Mouse (Mus musculus): ENCODE measurements around the gene Pwp2. TPM values are rescaled to one million over a fixed set of nuclear protein-coding genes. Genes with fewer than 3 reads are reported as not detected.

Pwp2 gene
- polyA plus RNA-seq (2017; shearing (Covaris generic)): 10 to 100 TPM; 25.8 to 32.1 TPM

GRCm38 (mm10) chr10:78184531-78185380 is at the start of gene Pwp2:
TSS of gene Pwp2 (minus strand) at chr10:78185149.

DNA sequence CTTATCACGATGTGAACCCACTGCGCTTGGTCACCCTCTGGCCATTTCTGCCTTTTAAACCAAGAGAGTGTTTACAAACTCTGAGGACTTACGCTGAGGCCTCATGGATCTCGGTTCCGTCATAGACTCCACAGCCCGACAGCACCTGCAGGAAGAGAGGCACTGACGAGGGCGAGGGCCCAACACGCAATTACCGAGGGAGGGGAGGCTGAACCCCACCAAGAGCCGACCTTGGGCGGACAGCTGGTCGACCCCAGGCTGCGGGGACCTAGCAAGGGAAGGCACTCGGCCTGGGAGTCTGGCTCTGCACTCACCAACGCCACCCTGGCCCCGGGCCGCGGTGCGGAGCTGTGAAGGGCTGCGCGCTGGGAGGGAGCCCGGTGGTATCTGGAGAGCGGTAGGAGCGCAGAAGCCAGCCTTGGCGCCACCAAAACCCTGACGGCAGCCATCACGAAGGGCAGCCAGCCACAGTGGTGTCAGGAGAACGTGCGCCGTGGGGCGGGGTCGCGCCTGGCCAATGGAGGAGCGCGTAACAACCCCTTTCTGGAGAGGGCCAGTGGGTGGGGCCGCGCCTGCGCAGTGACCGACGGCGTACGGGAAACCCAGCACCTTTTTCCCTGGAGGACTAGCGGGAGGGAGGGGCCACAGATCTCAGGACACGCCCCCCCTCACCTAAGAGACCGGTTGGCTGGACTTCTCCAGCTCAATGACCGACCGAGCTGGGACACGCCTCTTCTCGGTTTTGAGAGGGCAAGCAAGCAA is 15.5 kb downstream of the Pwp2 start, which contains the start of gene D10Jhu81e:
Gene D10Jhu81e, minus strand, starts transcription at position 502 of the 762 bp plus-strand sequence.

Other genes with a start within 250 kb of the Pwp2 start
- 1 to 10 TPM; 1.0 to 1.3 TPM for gene Trpm2, start 214.6 kb downstream of the Pwp2 start, polyA plus RNA-seq (2017; shearing (Covaris generic))
- gene 1810043G02Rik, start 206.6 kb downstream of the Pwp2 start, polyA plus RNA-seq (2017; shearing (Covaris generic)): 10 to 100 TPM in 1 of 2 experiments, 1 to 10 TPM in 1; 7.9 to 10.6 TPM
- gene Pfkl, start 175.1 kb downstream of the Pwp2 start, polyA plus RNA-seq (2017; shearing (Covaris generic)): 10 to 100 TPM; 62.7 to 87.7 TPM
- 1 to 10 TPM in 1 of 2 experiments, under 1 TPM in 1; 0.37 to 1.2 TPM for gene Dnmt3l, start 143.2 kb downstream of the Pwp2 start, polyA plus RNA-seq (2017; shearing (Covaris generic))
- 1 to 10 TPM in 1 of 2 experiments, not detected in 1; 1.2 TPM for gene Aire, start 141.5 kb downstream of the Pwp2 start, polyA plus RNA-seq (2017; shearing (Covaris generic))
- gene Icosl, start 115.8 kb downstream of the Pwp2 start, polyA plus RNA-seq (2017; shearing (Covaris generic)): 10 to 100 TPM in 1 of 2 experiments, 1 to 10 TPM in 1; 9.1 to 14.1 TPM
- gene D10Jhu81e, start 15.4 kb downstream of the Pwp2 start, polyA plus RNA-seq (2017; shearing (Covaris generic)): 10 to 100 TPM; 70.2 to 76.7 TPM
- 10 to 100 TPM; 37.7 to 41.0 TPM for gene Trappc10, start 59.5 kb upstream of the Pwp2 start, polyA plus RNA-seq (2017; shearing (Covaris generic))
- 100 to 1,000 TPM; 165 to 182 TPM for gene Agpat3, start 167.3 kb upstream of the Pwp2 start, polyA plus RNA-seq (2017; shearing (Covaris generic))
- gene Rrp1, start 227.9 kb upstream of the Pwp2 start, polyA plus RNA-seq (2017; shearing (Covaris generic)): 100 to 1,000 TPM; 282 to 328 TPM
- gene Cstb, start 240.5 kb upstream of the Pwp2 start, polyA plus RNA-seq (2017; shearing (Covaris generic)): 100 to 1,000 TPM in 1 of 2 experiments, 10 to 100 TPM in 1; 98.7 to 105 TPM